Mouse (Mus musculus): ENCODE data around the gene Nme8. TPM values are rescaled to one million over a fixed set of nuclear protein-coding genes. Genes with fewer than 3 reads are reported as not detected.

Gene Nme8
- total and polyA plus RNA-seq, 2 experiments = not detected

GRCm38 (mm10) chr13:19622573-19623227 lies 74.9 kb downstream of the Nme8 start, which contains the start of gene Sfrp4:
Gene Sfrp4 (plus strand): TSS chr13:19623104.
- Histone ChIP-seq H3K36me3 (ENCODE audit: control insufficient read depth, insufficient read depth, low read length) (no peaks in the 10 kb centered on the region), H3K27ac (replicated peaks; ENCODE audit: insufficient read depth, low read depth, low read length) (no peak within 1 kb of the TSS), H3K4me3 (ENCODE audit: insufficient read depth, low read depth, low read length) (peak within 1 kb of the TSS; percentile 51; the same call in 1 of the 2 replicates), H3K9ac (ENCODE audit: low read depth, low read length) (peak within 1 kb of the TSS; percentile 32; the same call in 1 of the 2 replicates), H3K27me3 (ENCODE audit: control insufficient read depth, insufficient read depth, low read length) (peaks cover 5% of the 10 kb centered on the region), H3K4me1 (ENCODE audit: control insufficient read depth, insufficient read depth, low read length) (peaks cover 6% of the 10 kb centered on the region; the same call in 1 of the 2 replicates), H3K79me2 (ENCODE audit: control insufficient read depth, insufficient read depth, low read length) (no peaks in the 10 kb centered on the region)
- TF ChIP-seq POLR2A (IDR thresholded peaks at IDR 0.05; ENCODE audit: extremely low read depth, insufficient read depth, low read length) (no peak), CTCF (IDR thresholded peaks at IDR 0.05; ENCODE audit: low read depth, low read length) (peak; percentile 24; the same call in 1 of the 2 replicates)
- 3% methylated on average over 25 of the region's 25 CpGs for WGBS
- DNase-seq (ENCODE audit: extremely low read depth, low read depth, low spot score) = peak; percentile 47

- Histone ChIP-seq H3K4me1 (ENCODE audit: control insufficient read depth, insufficient read depth, low read length) (peaks cover 6% of the 10 kb centered on the region; the same call in 1 of the 2 replicates), H3K9ac (ENCODE audit: low read depth, low read length) (peak within 1 kb of the TSS; percentile 51), H3K36me3 (ENCODE audit: control insufficient read depth, insufficient read depth, low read length) (no peaks in the 10 kb centered on the region), H3K27ac (replicated peaks; ENCODE audit: insufficient read depth, low read depth, low read length) (no peak within 1 kb of the TSS), H3K27me3 (ENCODE audit: control insufficient read depth, insufficient read depth, low read length) (peaks cover 5% of the 10 kb centered on the region), H3K4me3 (ENCODE audit: insufficient read depth, low read depth, low read length) (peak within 1 kb of the TSS; percentile 55), H3K79me2 (ENCODE audit: control insufficient read depth, insufficient read depth, low read length) (no peaks in the 10 kb centered on the region)
- no peak for DNase-seq (ENCODE audit: extremely low read depth, low read depth, low spot score)
- no peak for TF ChIP-seq POLR2A (IDR thresholded peaks at IDR 0.05; ENCODE audit: extremely low read depth, insufficient read depth, low read length)
- TF ChIP-seq CTCF (IDR thresholded peaks at IDR 0.05; ENCODE audit: low read depth, low read length) = no peak
- 1% methylated on average over 46 of the region's 46 CpGs for WGBS
Observed at GRCm38 (mm10) chr13:19619216-19619927, 78.2 kb downstream of the Nme8 start, which contains the start of gene Epdr1. Gene Epdr1 (minus strand): TSS chr13:19619927.

GRCm38 (mm10) chr13:19618841-19619215 lies 78.8 kb downstream of the Nme8 start:
- H3K27ac ChIP-seq (replicated peaks; ENCODE audit: insufficient read depth, low read depth, low read length) = no peak overlapping the region
- DNase-seq (ENCODE audit: extremely low read depth, low read depth, low spot score) = no peak

GRCm38 (mm10) chr13:19618081-19618480 lies 79.5 kb downstream of the Nme8 start:
- H3K9ac ChIP-seq (ENCODE audit: low read depth, low read length) = no peak overlapping the region
- H3K36me3 ChIP-seq (ENCODE audit: control insufficient read depth, insufficient read depth, low read length) = no peaks in the 10 kb centered on the region
- H3K79me2 ChIP-seq (ENCODE audit: control insufficient read depth, insufficient read depth, low read length) = no peaks in the 10 kb centered on the region
- H3K4me3 ChIP-seq (ENCODE audit: insufficient read depth, low read depth, low read length) = no peak overlapping the region
- peaks cover 3% of the 10 kb centered on the region; the same call in 1 of the 2 replicates for H3K4me1 ChIP-seq (ENCODE audit: control insufficient read depth, insufficient read depth, low read length)
- no peak for DNase-seq (ENCODE audit: extremely low read depth, low read depth, low spot score)
- TF ChIP-seq POLR2A (IDR thresholded peaks at IDR 0.05; ENCODE audit: extremely low read depth, insufficient read depth, low read length) (no peak), CTCF (IDR thresholded peaks at IDR 0.05; ENCODE audit: low read depth, low read length) (no peak)
- peaks cover 5% of the 10 kb centered on the region for H3K27me3 ChIP-seq (ENCODE audit: control insufficient read depth, insufficient read depth, low read length)
- WGBS = 92% methylated on average over 4 of the region's 4 CpGs
- H3K27ac ChIP-seq (replicated peaks; ENCODE audit: insufficient read depth, low read depth, low read length) = no peak overlapping the region

More at GRCm38 (mm10) chr13:19618841-19619215, 78.8 kb downstream of the Nme8 start:
- 19% methylated on average over 5 of the region's 5 CpGs for WGBS
- no peaks in the 10 kb centered on the region for H3K36me3 ChIP-seq (ENCODE audit: control insufficient read depth, insufficient read depth, low read length)
- no peaks in the 10 kb centered on the region for H3K79me2 ChIP-seq (ENCODE audit: control insufficient read depth, insufficient read depth, low read length)
- H3K4me3 ChIP-seq (ENCODE audit: insufficient read depth, low read depth, low read length) = peak overlapping the region; percentile 55; the same call in 1 of the 2 replicates
- H3K4me1 ChIP-seq (ENCODE audit: control insufficient read depth, insufficient read depth, low read length) = peaks cover 6% of the 10 kb centered on the region; the same call in 1 of the 2 replicates
- TF ChIP-seq POLR2A (IDR thresholded peaks at IDR 0.05; ENCODE audit: extremely low read depth, insufficient read depth, low read length) (no peak), CTCF (IDR thresholded peaks at IDR 0.05; ENCODE audit: low read depth, low read length) (no peak)
- no peak overlapping the region; the same call in 1 of the 2 replicates for H3K9ac ChIP-seq (ENCODE audit: low read depth, low read length)
- peaks cover 5% of the 10 kb centered on the region for H3K27me3 ChIP-seq (ENCODE audit: control insufficient read depth, insufficient read depth, low read length)

GRCm38 (mm10) chr13:19614311-19614710 lies 83.3 kb downstream of the Nme8 start:
- Histone ChIP-seq H3K36me3 (ENCODE audit: control insufficient read depth, insufficient read depth, low read length) (no peaks in the 10 kb centered on the region), H3K4me3 (ENCODE audit: insufficient read depth, low read depth, low read length) (no peak overlapping the region), H3K4me1 (ENCODE audit: control insufficient read depth, insufficient read depth, low read length) (peaks cover 3% of the 10 kb centered on the region; the same call in 1 of the 2 replicates), H3K9ac (ENCODE audit: low read depth, low read length) (no peak overlapping the region), H3K79me2 (ENCODE audit: control insufficient read depth, insufficient read depth, low read length) (no peaks in the 10 kb centered on the region), H3K27me3 (ENCODE audit: control insufficient read depth, insufficient read depth, low read length) (peaks cover 3% of the 10 kb centered on the region), H3K27ac (replicated peaks; ENCODE audit: insufficient read depth, low read depth, low read length) (no peak overlapping the region)
- WGBS = 72% methylated on average over 1 of the region's 1 CpGs
- DNase-seq (ENCODE audit: extremely low read depth, low read depth, low spot score) = no peak
- TF ChIP-seq POLR2A (IDR thresholded peaks at IDR 0.05; ENCODE audit: extremely low read depth, insufficient read depth, low read length) (no peak), CTCF (IDR thresholded peaks at IDR 0.05; ENCODE audit: low read depth, low read length) (no peak)

All from liver, adult 2 months (tissue).